Mouse (Mus musculus) urinary bladder, postnatal 14 days (tissue): ENCODE data around the gene Fbxo40.
A peak's percentile ranks its signal among the peaks of the same experiment; 100 is the strongest.

Experiments used
- DNase-seq: peaks from one replicate; pipeline ENCODE4 v3.0.0; 2021; ENCODE audit warnings: low spot score

Gene Fbxo40

GRCm38 (mm10) chr16:36989999-36990625 is at the start of gene Fbxo40:
Gene Fbxo40 (minus strand): TSS chr16:36990467.
- no peak for DNase-seq

- no peak for DNase-seq
Observed at GRCm38 (mm10) chr16:37034751-37035150, 44.5 kb upstream of the Fbxo40 start.

DNA sequence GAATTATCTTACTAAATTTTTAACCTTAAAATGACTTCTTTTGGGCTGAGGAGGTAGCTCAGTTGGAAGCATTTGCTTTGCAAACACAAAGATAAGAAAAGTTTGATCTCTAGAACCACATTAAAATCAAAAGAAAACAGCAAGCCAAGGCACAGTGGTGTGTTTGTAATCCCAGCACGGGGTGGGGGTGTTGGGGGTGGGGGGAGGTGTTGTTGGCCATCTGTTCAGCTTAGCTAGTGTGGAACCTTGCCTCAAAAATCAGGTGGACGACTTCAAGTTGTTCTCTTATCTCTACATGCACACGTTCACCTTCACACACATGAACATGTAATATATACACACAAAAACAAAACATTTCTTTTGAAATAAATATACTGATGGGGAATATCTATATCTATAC is 41.7 kb upstream of the Fbxo40 start:
- DNase-seq = no peak

DNA sequence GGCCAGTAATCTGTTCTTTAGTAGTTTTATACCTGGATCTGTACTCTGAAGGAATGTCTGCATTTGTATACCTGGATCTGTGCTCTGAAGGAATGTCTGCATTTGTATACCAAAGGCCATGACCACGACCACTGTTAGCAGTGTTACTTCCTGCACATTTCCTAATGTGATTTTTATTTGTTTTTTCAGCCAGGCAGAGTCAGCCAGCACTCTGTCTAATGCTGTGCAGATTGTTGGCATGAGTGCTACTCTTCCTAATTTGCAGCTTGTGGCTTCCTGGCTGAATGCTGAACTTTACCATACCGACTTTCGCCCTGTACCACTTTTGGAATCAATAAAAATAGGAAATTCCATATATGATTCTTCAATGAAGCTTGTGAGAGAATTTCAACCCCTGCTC is 37.3 kb upstream of the Fbxo40 start:
- DNase-seq = no peak

GRCm38 (mm10) chr16:37012336-37012735 is 22.1 kb upstream of the Fbxo40 start:
- DNase-seq = no peak

DNA sequence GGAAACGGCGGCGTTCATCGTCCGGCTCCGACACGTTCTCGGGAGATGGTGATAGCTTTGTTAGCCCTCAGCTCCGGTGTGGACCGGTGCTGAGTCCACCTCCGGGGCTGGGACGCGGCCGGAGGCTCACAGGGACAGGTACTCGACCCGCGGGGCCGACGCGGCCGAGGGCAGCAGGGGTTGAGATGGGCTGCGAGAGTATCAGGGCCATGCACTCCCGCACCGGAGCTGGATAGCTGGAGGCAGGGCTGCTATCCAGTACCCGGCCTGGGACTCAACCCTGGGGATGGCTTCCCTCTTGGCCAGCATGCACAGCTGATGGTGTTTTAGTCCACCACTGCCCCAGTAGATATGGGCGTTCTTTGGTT is 21.6 kb upstream of the Fbxo40 start:
- no peak for DNase-seq

GRCm38 (mm10) chr16:37011061-37011921 is 21.0 kb upstream of the Fbxo40 start, which contains the start of gene Polq:
Gene Polq (plus strand): TSS chr16:37011786.
- peak; percentile 93 for DNase-seq

GRCm38 (mm10) chr16:37010370-37010769 is 20.1 kb upstream of the Fbxo40 start:
- no peak for DNase-seq

GRCm38 (mm10) chr16:37009262-37009661 is 19.0 kb upstream of the Fbxo40 start:
- DNase-seq = no peak

DNA sequence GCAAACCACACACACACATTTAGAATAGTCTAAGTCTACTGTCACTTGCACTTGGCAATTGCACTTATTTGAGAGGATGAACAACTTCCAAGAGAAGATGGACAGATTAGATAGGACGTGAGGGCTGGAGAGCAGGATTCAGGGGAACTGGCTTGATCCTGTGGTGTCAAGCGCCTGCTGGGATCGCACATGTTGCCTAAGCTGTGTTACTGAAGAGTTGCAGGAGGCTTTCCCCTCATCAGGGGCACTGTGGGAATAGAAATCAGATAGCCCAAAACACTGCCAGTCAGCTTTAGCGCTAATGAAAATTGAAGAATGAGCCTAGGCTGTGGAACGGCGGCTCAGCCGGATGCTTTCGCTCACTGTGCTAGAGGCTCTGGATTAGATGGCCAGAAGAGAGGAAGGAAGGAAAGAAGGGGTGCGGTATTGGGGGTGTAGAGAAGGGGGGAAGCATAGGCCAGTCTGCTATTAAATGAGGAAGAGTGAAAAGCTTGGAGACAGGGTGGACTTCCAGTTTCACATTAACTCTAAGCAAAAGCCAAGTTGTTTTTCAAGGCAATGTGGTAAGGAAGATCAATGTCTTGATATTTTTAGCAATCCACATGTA is 9.2 kb upstream of the Fbxo40 start:
- no peak for DNase-seq

DNA sequence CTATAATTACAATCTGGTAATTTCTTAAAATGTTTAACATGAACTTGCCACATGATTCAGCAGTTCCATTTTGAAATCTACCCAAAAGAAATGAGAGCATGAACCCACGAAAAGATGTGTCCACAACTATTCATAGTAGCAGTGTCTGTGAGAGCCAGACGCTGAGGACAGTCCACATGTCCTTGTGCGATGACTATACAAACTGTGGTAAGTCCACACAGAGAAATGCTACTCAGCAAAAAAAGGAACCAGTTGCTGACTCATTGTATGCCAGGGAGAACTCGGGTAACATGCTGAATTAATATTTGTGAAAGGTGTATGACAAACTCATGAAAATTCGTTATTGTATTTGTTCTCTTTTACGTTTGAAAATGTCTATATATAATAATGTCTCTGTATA is 7.4 kb upstream of the Fbxo40 start:
- DNase-seq = no peak

GRCm38 (mm10) chr16:36989493-36989892 is 774 bp downstream of the Fbxo40 start:
- no peak for DNase-seq

- no peak for DNase-seq
Observed at GRCm38 (mm10) chr16:36988066-36988465, 2.2 kb downstream of the Fbxo40 start.

GRCm38 (mm10) chr16:36987399-36987798 is 2.9 kb downstream of the Fbxo40 start:
- no peak for DNase-seq

- no peak for DNase-seq
Observed at GRCm38 (mm10) chr16:36985636-36986042, 4.6 kb downstream of the Fbxo40 start.

GRCm38 (mm10) chr16:36983796-36984195 is 6.5 kb downstream of the Fbxo40 start:
- DNase-seq = no peak

DNA sequence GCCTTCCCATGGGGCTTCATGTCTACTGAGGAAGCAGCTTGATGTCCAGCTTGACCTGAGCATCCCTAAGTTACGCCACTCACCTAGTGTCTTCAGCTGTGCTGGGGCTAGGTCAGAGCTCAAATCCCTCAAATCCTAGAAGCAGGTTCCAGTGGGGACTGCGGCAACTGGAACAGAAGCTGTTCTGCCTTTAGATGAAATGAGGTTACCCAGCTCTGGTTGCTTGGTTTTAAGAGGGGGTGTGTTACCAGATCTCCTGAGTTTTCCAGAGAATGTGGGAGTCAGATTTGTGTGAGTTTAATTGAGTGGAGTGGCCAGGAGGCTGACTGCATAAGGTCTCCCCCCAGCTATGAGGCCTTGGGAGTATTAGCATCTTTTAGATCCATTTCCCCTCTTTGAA is 11.1 kb downstream of the Fbxo40 start:
- no peak for DNase-seq

- no peak for DNase-seq
Observed at GRCm38 (mm10) chr16:36963415-36963814, 26.9 kb downstream of the Fbxo40 start.

DNA sequence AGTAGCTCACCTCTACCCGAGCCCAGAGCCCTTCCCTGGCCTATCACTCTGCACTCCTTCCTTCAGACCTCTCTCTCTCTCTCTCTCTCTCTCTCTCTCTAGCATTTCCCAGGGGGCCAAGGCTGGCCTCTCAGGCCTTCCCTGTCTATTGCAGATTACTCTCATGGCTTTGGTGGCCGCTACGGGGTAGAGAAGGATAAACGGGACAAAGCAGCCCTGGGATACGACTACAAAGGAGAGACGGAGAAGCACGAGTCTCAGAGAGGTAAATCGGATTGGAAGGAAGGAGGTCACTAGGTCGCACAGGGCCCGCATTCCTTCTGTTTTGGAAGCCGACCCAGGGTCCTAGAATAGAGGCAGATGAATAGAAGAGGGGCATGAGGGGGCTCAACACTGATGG is 35.2 kb downstream of the Fbxo40 start:
- no peak for DNase-seq

GRCm38 (mm10) chr16:36951029-36951428 is 39.2 kb downstream of the Fbxo40 start:
- no peak for DNase-seq

GRCm38 (mm10) chr16:36949614-36950336 is 40.5 kb downstream of the Fbxo40 start:
- DNase-seq = no peak

DNA sequence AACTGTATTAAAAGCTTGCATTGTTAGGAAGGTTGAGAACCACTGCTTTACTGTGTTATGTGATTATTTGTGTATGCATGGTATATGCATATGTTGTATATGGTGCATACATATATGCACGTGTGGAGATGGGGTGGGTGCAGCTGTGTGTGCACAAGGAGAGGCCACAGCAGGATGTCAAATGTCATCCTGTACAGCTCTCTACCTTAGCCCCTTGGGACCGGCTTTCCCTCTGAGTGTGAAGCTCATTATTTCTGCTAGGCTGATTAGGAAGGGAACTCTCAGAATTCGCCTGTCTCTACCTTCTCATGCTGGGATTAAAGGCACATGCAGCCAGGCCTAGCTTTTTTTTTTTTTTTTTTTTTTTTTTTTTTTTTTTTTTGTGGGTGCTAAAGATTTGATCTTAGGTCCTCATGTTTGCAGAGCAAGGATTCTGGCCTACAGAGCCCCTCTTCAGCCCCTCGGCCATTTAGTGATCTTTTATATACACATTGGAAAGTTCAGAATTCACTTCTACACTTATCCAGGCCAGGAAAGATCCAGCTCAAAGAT is 42.5 kb downstream of the Fbxo40 start:
- DNase-seq = no peak
